Comparison of ENCODE assay signal across 9 mouse cellular contexts in genomic region chr9:43934691-43935064, GRCm38 (mm10).
DNase-seq lines count a peak whose midpoint lies in the region; ATAC-seq lines count a peak whose summit lies in the region.
"Had no signal": no experiment of that assay in that cellular context is flagged by ENCODE, and none has a peak within 500 bp of the region (broad histone marks: within the 10 kb centered on the region; RNA-seq: fewer than 3 reads in every experiment).

No protein-coding gene starts in this region.

- H3K27me3 ChIP-seq in liver, embryonic 12.5 days (replicated peaks), result no peaks in the 10 kb centered on the region

- no peak overlapping the region for H3K4me3 ChIP-seq in liver, embryonic 12.5 days

- H3K36me3 ChIP-seq in liver, embryonic 12.5 days, result no peaks in the 10 kb centered on the region

- H3K27ac ChIP-seq in liver, embryonic 12.5 days, result no peak overlapping the region

- H3K4me1 ChIP-seq in liver, embryonic 12.5 days, result peaks cover 3% of the 10 kb centered on the region; the same call in 1 of the 2 replicates

- intact Hi-C loops in heart, postnatal 14 days (cut with DNase I), result no loop called here
- intact Hi-C loops in heart, postnatal 36 days (cut with DNase I), result no loop called here

- H3K9ac ChIP-seq in liver, embryonic 12.5 days, result no peak overlapping the region

- 10% methylated on average over 5 of the region's 5 CpGs for WGBS in liver, embryonic 12.5 days (ENCODE audit: insufficient replicate concordance)

- no peak overlapping the region for H3K4me2 ChIP-seq in liver, embryonic 12.5 days

- 0 out of 2 replicates have a peak, but pooled peaks have one; percentile 24 for ATAC-seq in liver, embryonic 12.5 days

- peak; percentile 10 to 33 for DNase-seq in heart, postnatal 14 days
- DNase-seq in heart, postnatal 36 days, result no peak
- peak; percentile 51 for DNase-seq in R1 (ENCODE audit: low read depth, low spot score)
- DNase-seq in kidney, adult 11 months, result peak; percentile 83
- DNase-seq in gastrocnemius, postnatal 10 days, result no peak
- DNase-seq in gastrocnemius, postnatal 25 days, result no peak
- no peak for DNase-seq in spleen, adult 12 weeks (ENCODE audit: low spot score)
- DNase-seq: layer of hippocampus, adult 9-11 months had no signal

- no peaks in the 10 kb centered on the region for H3K9me3 ChIP-seq in liver, embryonic 12.5 days (replicated peaks)

Comparison
In these comparisons a context has a peak if more than half of its experiments do, and no peak if none do; other contexts are left out.
1. DNase-seq: peak in heart, postnatal 14 days (2 of 2), R1 (single experiment) and kidney, adult 11 months (single experiment); none in heart, postnatal 36 days (0 of 2), gastrocnemius, postnatal 10 days (single experiment), gastrocnemius, postnatal 25 days (single experiment) and spleen, adult 12 weeks (single experiment).